Mouse (Mus musculus): ENCODE data around the gene Gm42906.

- TF ChIP-seq CTCF (IDR thresholded peaks at IDR 0.05; ENCODE audit: low read depth) (no peak), EP300 (optimal IDR thresholded peaks at IDR 0.05) (no peak)
Observed at GRCm38 (mm10) chr5:151103284-151103683, 324.7 kb downstream of the Gm42906 start.

Data from stomach, postnatal 0 days (tissue).